8 mouse cellular contexts compared by ENCODE assay signal in genomic region chr5:105684861-105685600, GRCm38 (mm10). TPM values are rescaled to one million over a fixed set of nuclear protein-coding genes. Genes with fewer than 3 reads are reported as not detected.
DNase-seq lines count a peak whose midpoint lies in the region; ATAC-seq and TF ChIP-seq lines count a peak whose summit lies in the region.

No protein-coding gene starts in this region.

- no peaks in the 10 kb centered on the region for H3K9me3 ChIP-seq in forebrain, embryonic 16.5 days (ENCODE audit: control insufficient read depth, low read length)
- no peaks in the 10 kb centered on the region for H3K9me3 ChIP-seq in hindbrain, embryonic 10.5 days

- H3K4me3 ChIP-seq in forebrain, embryonic 16.5 days (replicated peaks; ENCODE audit: low read length) = no peak overlapping the region
- no peak overlapping the region for H3K4me3 ChIP-seq in hindbrain, embryonic 10.5 days
- H3K4me3 ChIP-seq in layer of hippocampus, adult 2 months = no peak overlapping the region

- H3K4me1 ChIP-seq in forebrain, embryonic 16.5 days (replicated peaks; ENCODE audit: control insufficient read depth, insufficient read depth, low read length) = no peaks in the 10 kb centered on the region
- peaks cover 37% of the 10 kb centered on the region for H3K4me1 ChIP-seq in hindbrain, embryonic 10.5 days (replicated peaks)

- H3K4me2 ChIP-seq in forebrain, embryonic 16.5 days (ENCODE audit: low read length) = no peak overlapping the region

- WGBS in forebrain, embryonic 16.5 days = 33% methylated on average over 14 of the region's 14 CpGs
- 35% methylated on average over 14 of the region's 14 CpGs for WGBS in hindbrain, embryonic 10.5 days

- no peak overlapping the region for H3K27ac ChIP-seq in forebrain, embryonic 16.5 days (ENCODE audit: low read length)
- H3K27ac ChIP-seq in hindbrain, embryonic 10.5 days = no peak overlapping the region
- H3K27ac ChIP-seq in layer of hippocampus, adult 2 months = no peak overlapping the region

- H3K9ac ChIP-seq in forebrain, embryonic 16.5 days (replicated peaks; ENCODE audit: low read depth, low read length) = no peak overlapping the region

- DNase-seq in Muller cell, postnatal 12 days (ENCODE audit: inconsistent ontology term) = peak; percentile 31
- peak; percentile 58 for DNase-seq in cerebellum, adult 11-12 months
- peak; percentile 76 for DNase-seq in hindbrain, embryonic 10.5 days (ENCODE audit: low spot score)
- peak; percentile 82 to 85 for DNase-seq in layer of hippocampus, adult 2 months (ENCODE audit: low spot score in 2 of 2)
- peak; percentile 94 for DNase-seq in lung, postnatal 36 days
- DNase-seq in right cerebral cortex, adult 18-20 months = peak; percentile 80
- peak; percentile 33 for DNase-seq in urinary bladder, adult 2 months (ENCODE audit: low spot score)

- TF ChIP-seq CTCF in layer of hippocampus, adult 2 months (conservative IDR thresholded peaks at IDR 0.05) = peak; percentile 79

- H3K36me3 ChIP-seq in forebrain, embryonic 16.5 days (ENCODE audit: control insufficient read depth, insufficient read depth) = no peaks in the 10 kb centered on the region
- no peaks in the 10 kb centered on the region for H3K36me3 ChIP-seq in hindbrain, embryonic 10.5 days

- no peaks in the 10 kb centered on the region for H3K27me3 ChIP-seq in forebrain, embryonic 16.5 days (replicated peaks; ENCODE audit: control insufficient read depth, insufficient read depth, low read length)
- peaks cover 7% of the 10 kb centered on the region; the same call in 1 of the 2 replicates for H3K27me3 ChIP-seq in hindbrain, embryonic 10.5 days (ENCODE audit: insufficient read depth, poor library complexity, severe bottlenecking)

- ATAC-seq in forebrain, embryonic 16.5 days = peak; percentile 72

RNA-seq across cellular contexts. Expression of gene Lrrc8d, which starts 14.7 kb away (rescaled TPM):
- 37.5 and 40.8 TPM in 2 replicates for polyA plus RNA-seq in forebrain, embryonic 16.5 days (2015; fragmentation: Nextera tagmentation; extraction: Ambion mirVana)
- polyA plus RNA-seq in hindbrain, embryonic 10.5 days (2016; fragmentation: Nextera tagmentation; extraction: Ambion mirVana) = 20.9 and 24.4 TPM in 2 replicates
- 10 to 100 TPM; 49.9 to 52.7 TPM for total RNA-seq in layer of hippocampus, adult 2 months (2021)
- 2.2 and 5.6 TPM in 2 replicates for polyA plus RNA-seq in urinary bladder, adult 2 months (2012; rRNA removed)

Comparison
In these comparisons a context has a peak if more than half of its experiments do, and no peak if none do; other contexts are left out.
1. DNase-seq: peak in every context shown above with its lines; median percentile 94 in lung, postnatal 36 days; 84 in layer of hippocampus, adult 2 months; 80 in right cerebral cortex, adult 18-20 months; 76 in hindbrain, embryonic 10.5 days; 58 in cerebellum, adult 11-12 months; 33 in urinary bladder, adult 2 months; 31 in Muller cell, postnatal 12 days.